Mouse (Mus musculus) erythroblast, embryonic 14.5 days (primary cell): ENCODE results near the gene Sdcbp2. TPM values are rescaled to one million over a fixed set of nuclear protein-coding genes. Genes with fewer than 3 reads are reported as not detected.

Experiments used
- H3K27me3 ChIP-seq: 2 replicates; pipeline ENCODE4 v1.6.1; 2012; ENCODE audit warnings: inconsistent platforms; ENCODE audit not compliant: control insufficient read depth
- H3K36me3 ChIP-seq: 2 replicates; pipeline ENCODE4 v1.6.1; 2012; ENCODE audit warnings: mild to moderate bottlenecking, inconsistent platforms; ENCODE audit not compliant: control insufficient read depth
- H3K4me1 ChIP-seq: 2 replicates; pipeline ENCODE4 v1.6.1; 2012; ENCODE audit warnings: inconsistent platforms; ENCODE audit not compliant: control insufficient read depth
- H3K4me3 ChIP-seq: replicated peaks from 2 replicates; pipeline ENCODE3; 2012; ENCODE audit warnings: moderate library complexity, mild to moderate bottlenecking, inconsistent platforms
- H3K9me3 ChIP-seq: 2 replicates; pipeline ENCODE4 v1.6.1; 2012; ENCODE audit warnings: low read length, inconsistent platforms, mixed read lengths; ENCODE audit not compliant: control insufficient read depth
- GATA1 ChIP-seq: IDR thresholded peaks from 2 replicates; pipeline ENCODE4 v1.6.1; 2012; ENCODE audit warnings: low read length, inconsistent platforms, mixed read lengths
- TAL1 ChIP-seq: IDR thresholded peaks from 3 replicates; pipeline ENCODE4 v1.6.1; 2012; ENCODE audit warnings: low read length, inconsistent platforms, mixed read lengths
- polyA plus RNA-seq: library from polyadenylated mRNA; stranded (reverse); fragments of >175 nt; gene quantifications from 2 replicates; pipeline ENCODE4 v1.2.3, GENCODE M21; 2012

Gene Sdcbp2
- polyA plus RNA-seq, 1 experiment = not detected

GRCm38 (mm10) chr2:151616551-151617329, 44.3 kb downstream of the Sdcbp2 start:
- no peaks in the 10 kb centered on the region for H3K9me3 ChIP-seq
- H3K4me3 ChIP-seq = no peak overlapping the region
- H3K27me3 ChIP-seq = no peaks in the 10 kb centered on the region
- no peaks in the 10 kb centered on the region for H3K4me1 ChIP-seq
- TF ChIP-seq GATA1 (no peak), TAL1 (no peak)
- no peaks in the 10 kb centered on the region for H3K36me3 ChIP-seq

DNA sequence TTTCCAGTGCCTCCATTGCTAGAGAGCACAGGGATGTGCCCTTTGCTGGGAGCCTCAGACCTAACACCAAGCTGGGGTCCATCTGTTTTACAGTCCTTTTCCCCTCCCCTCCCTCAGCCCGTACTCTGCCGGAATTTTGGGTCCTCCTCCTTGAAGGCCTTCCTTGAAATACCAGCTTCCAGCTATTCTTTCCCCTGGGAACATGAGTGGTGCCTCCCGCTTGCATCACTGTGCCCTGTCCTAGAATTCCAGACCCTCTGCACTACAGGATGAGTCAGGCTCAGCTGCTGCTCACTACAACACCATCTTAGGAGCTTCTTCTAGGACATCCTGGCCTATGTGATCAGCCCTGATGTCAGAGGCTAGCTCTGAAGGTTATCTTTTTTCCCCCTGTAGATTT, 51.4 kb downstream of the Sdcbp2 start:
- TF ChIP-seq GATA1 (no peak), TAL1 (no peak)
- Histone ChIP-seq H3K4me3 (no peak overlapping the region), H3K27me3 (no peaks in the 10 kb centered on the region), H3K9me3 (no peaks in the 10 kb centered on the region), H3K36me3 (no peaks in the 10 kb centered on the region), H3K4me1 (no peaks in the 10 kb centered on the region)

DNA sequence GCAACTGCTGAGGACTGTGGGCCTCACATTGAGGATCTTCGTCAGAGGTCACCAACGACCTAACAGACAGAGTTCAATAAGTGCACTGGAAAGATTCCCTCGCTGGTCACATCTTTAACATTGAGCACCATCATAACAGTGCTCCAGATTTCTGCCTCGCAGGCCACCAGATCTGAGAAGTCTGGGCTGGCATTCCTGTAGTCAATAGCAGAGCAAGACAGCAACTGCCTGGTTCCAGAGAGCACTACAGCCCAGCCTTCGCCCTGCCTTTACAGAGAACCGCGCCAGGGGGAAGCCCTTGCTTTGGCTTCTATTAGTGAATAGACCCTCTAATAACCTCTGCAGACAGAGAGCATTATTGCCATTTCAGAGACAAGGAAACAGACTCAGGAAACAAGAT, 53.9 kb downstream of the Sdcbp2 start:
- TF ChIP-seq GATA1 (no peak), TAL1 (no peak)
- H3K36me3 ChIP-seq = no peaks in the 10 kb centered on the region
- no peak overlapping the region for H3K4me3 ChIP-seq
- peaks cover 19% of the 10 kb centered on the region for H3K27me3 ChIP-seq
- no peaks in the 10 kb centered on the region for H3K4me1 ChIP-seq
- no peaks in the 10 kb centered on the region for H3K9me3 ChIP-seq

- peaks cover 37% of the 10 kb centered on the region for H3K27me3 ChIP-seq
- no peak for TF ChIP-seq TAL1
- TF ChIP-seq GATA1 = no peak
- no peaks in the 10 kb centered on the region for H3K9me3 ChIP-seq
Measured at GRCm38 (mm10) chr2:151628011-151628410, 55.6 kb downstream of the Sdcbp2 start.

GRCm38 (mm10) chr2:151629310-151629709, 56.9 kb downstream of the Sdcbp2 start:
- no peak overlapping the region for H3K4me3 ChIP-seq
- no peaks in the 10 kb centered on the region for H3K4me1 ChIP-seq
- TF ChIP-seq TAL1 = no peak
- TF ChIP-seq GATA1 = no peak
- no peaks in the 10 kb centered on the region for H3K36me3 ChIP-seq
- H3K9me3 ChIP-seq = no peaks in the 10 kb centered on the region
- H3K27me3 ChIP-seq = peaks cover 50% of the 10 kb centered on the region

More at GRCm38 (mm10) chr2:151628011-151628410, 55.6 kb downstream of the Sdcbp2 start:
- no peaks in the 10 kb centered on the region for H3K4me1 ChIP-seq
- H3K36me3 ChIP-seq = no peaks in the 10 kb centered on the region
- H3K4me3 ChIP-seq = no peak overlapping the region

- Histone ChIP-seq H3K36me3 (no peaks in the 10 kb centered on the region), H3K27me3 (peaks cover 50% of the 10 kb centered on the region), H3K9me3 (no peaks in the 10 kb centered on the region), H3K4me3 (no peak overlapping the region), H3K4me1 (no peaks in the 10 kb centered on the region)
- TF ChIP-seq GATA1 = no peak
- TF ChIP-seq TAL1 = no peak
Measured at GRCm38 (mm10) chr2:151631406-151632158, 59.2 kb downstream of the Sdcbp2 start.

- peaks cover 50% of the 10 kb centered on the region for H3K27me3 ChIP-seq
- H3K36me3 ChIP-seq = no peaks in the 10 kb centered on the region
- no peaks in the 10 kb centered on the region for H3K4me1 ChIP-seq
- H3K4me3 ChIP-seq = no peak within 1 kb of the TSS
- TF ChIP-seq GATA1 (no peak), TAL1 (no peak)
- H3K9me3 ChIP-seq = no peaks in the 10 kb centered on the region
Measured at GRCm38 (mm10) chr2:151632159-151632814, 59.9 kb downstream of the Sdcbp2 start, which contains the start of gene Snph. Gene Snph (minus strand): TSS chr2:151632593.

DNA sequence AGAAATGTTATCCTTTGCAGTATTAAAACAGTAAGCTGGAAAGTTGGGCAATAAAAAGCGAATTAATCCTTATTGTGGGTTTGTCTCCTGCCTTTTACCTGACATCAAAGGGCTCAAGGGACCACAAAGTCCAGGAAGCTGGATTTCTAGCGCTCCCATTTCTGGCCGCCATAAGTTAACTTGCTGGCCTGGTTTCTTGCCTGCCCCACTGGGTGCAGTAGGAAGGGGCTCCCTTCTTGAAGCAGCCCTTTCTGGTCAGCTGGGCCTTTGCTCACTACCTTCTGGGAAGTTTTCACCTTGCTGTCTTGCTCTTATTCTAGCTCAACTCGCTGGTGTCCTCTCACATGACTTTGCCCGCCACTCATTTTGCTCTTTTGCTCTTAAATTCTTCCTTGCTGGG, 60.6 kb downstream of the Sdcbp2 start:
- Histone ChIP-seq H3K27me3 (peaks cover 50% of the 10 kb centered on the region), H3K36me3 (no peaks in the 10 kb centered on the region), H3K4me1 (no peaks in the 10 kb centered on the region), H3K9me3 (no peaks in the 10 kb centered on the region), H3K4me3 (no peak overlapping the region)
- no peak for TF ChIP-seq GATA1
- TF ChIP-seq TAL1 = no peak

DNA sequence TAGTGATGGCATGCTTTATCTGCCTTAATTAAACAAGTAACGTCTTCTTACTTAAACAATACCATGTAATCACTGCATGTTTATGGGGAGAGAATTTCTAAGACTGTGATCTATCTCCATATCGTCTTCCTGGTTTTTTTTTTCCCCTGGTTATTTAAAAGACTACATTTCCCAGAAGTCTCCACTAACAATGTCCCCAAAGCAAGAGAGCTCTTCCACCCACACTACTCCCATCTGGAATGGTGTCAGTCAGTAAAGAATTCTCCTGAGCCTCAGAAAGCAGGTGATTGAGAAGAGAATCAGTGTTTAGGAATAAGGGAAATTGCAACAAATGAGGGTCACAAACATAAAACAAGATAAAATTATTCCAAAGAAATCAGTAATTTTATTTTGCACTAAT, 62.5 kb downstream of the Sdcbp2 start:
- TF ChIP-seq TAL1 (no peak), GATA1 (no peak)
- peaks cover 42% of the 10 kb centered on the region for H3K27me3 ChIP-seq
- H3K9me3 ChIP-seq = no peaks in the 10 kb centered on the region
- H3K4me3 ChIP-seq = no peak overlapping the region
- no peaks in the 10 kb centered on the region for H3K4me1 ChIP-seq
- H3K36me3 ChIP-seq = no peaks in the 10 kb centered on the region
